Mouse (Mus musculus) liver, postnatal 0 days (tissue): ENCODE measurements around the gene Zpbp2. TPM values are rescaled to one million over a fixed set of nuclear protein-coding genes. Genes with fewer than 3 reads are reported as not detected.

Source experiments
- ATAC-seq: fragments of 200-750 bp; cut with Nextera tagmentation; 2 replicates; pipeline ENCODE4 v1.8.0; 2017; ENCODE audit warnings: mild to moderate bottlenecking, moderate library complexity
- DNase-seq: peaks from one replicate; pipeline ENCODE4 v3.0.0-alpha.2; 2016
- H3K27ac ChIP-seq: fragments of 300-500 bp; sonication (generic); 2 replicates; pipeline ENCODE4 v1.5.1; 2014; ENCODE audit warnings: antibody characterized with exemption, moderate library complexity, mild to moderate bottlenecking, low read depth
- H3K27me3 ChIP-seq: fragments of 300-500 bp; sonication (generic); 2 replicates; pipeline ENCODE4 v1.6.1; 2014; ENCODE audit warnings: low read length, control low read depth, mixed read lengths; ENCODE audit not compliant: insufficient read depth
- H3K36me3 ChIP-seq: fragments of 300-500 bp; sonication (generic); replicated peaks from 2 replicates; pipeline ENCODE4 v1.6.1; 2014; ENCODE audit warnings: mild to moderate bottlenecking, control low read depth, low read length, moderate library complexity, mixed read lengths; ENCODE audit not compliant: insufficient read depth
- H3K4me1 ChIP-seq: fragments of 300-500 bp; sonication (generic); 2 replicates; pipeline ENCODE4 v1.6.1; 2014; ENCODE audit warnings: antibody characterized with exemption, mild to moderate bottlenecking, control low read depth; ENCODE audit not compliant: insufficient read depth
- H3K4me2 ChIP-seq: fragments of 300-500 bp; sonication (generic); 2 replicates; pipeline ENCODE4 v1.6.1; 2014; ENCODE audit warnings: low read depth, mild to moderate bottlenecking, low read length, moderate library complexity, mixed read lengths
- H3K4me3 ChIP-seq: fragments of 300-500 bp; sonication (generic); 2 replicates; pipeline ENCODE4 v1.5.1; 2014; ENCODE audit warnings: low read depth, low read length
- H3K9ac ChIP-seq: fragments of 300-500 bp; sonication (generic); replicated peaks from 2 replicates; pipeline ENCODE4 v1.6.1; 2014; ENCODE audit warnings: mild to moderate bottlenecking, moderate library complexity
- H3K9me3 ChIP-seq: fragments of 300-500 bp; sonication (generic); 2 replicates; pipeline ENCODE4 v1.6.1; 2016; ENCODE audit warnings: mild to moderate bottlenecking, control low read depth, low read length, mixed read lengths
- CTCF ChIP-seq: sonication (generic); IDR thresholded peaks from 2 replicates; pipeline ENCODE4 v1.5.1; 2016; ENCODE audit warnings: antibody characterized with exemption, low read depth
- EP300 ChIP-seq: IDR thresholded peaks from 2 replicates; pipeline ENCODE4 v1.6.1; 2016; ENCODE audit warnings: antibody characterized with exemption, low read depth, mild to moderate bottlenecking
- WGBS: fragments of 180-500 bp; shearing (Covaris S2); extraction: QIAGEN DNeasy Blood & Tissue Kit; methylation state at CpG from one replicate; pipeline ENCODE4 v1.1.7; 2014; ENCODE audit not compliant: insufficient replicate concordance; 5-methylcytosine and 5-hydroxymethylcytosine counted together
- polyA plus RNA-seq: library from polyadenylated mRNA; unstranded; fragments of >200 nt; fragmentation: Nextera tagmentation; extraction: Ambion mirVana; gene quantifications from 2 replicates; pipeline ENCODE4 v1.2.1, GENCODE M21; 2015

Zpbp2 gene
- polyA plus RNA-seq, 1 experiment from 2014 or later = 1.1 TPM

- H3K36me3 ChIP-seq = no peaks in the 10 kb centered on the region
- 53% methylated on average over 10 of the region's 10 CpGs for WGBS
- no peak overlapping the region for H3K4me2 ChIP-seq
- no peaks in the 10 kb centered on the region for H3K4me1 ChIP-seq
- ATAC-seq (no peak), DNase-seq (no peak)
- H3K9me3 ChIP-seq = no peaks in the 10 kb centered on the region
- no peak overlapping the region for H3K9ac ChIP-seq
- no peaks in the 10 kb centered on the region for H3K27me3 ChIP-seq
- no peak overlapping the region for H3K27ac ChIP-seq
- no peak for TF ChIP-seq EP300
- no peak for TF ChIP-seq CTCF
- H3K4me3 ChIP-seq = no peak overlapping the region
These were observed 30.4 kb upstream of the Zpbp2 start for GRCm38 (mm10) chr11:98520468-98520867.

GRCm38 (mm10) chr11:98525140-98525539 lies 25.8 kb upstream of the Zpbp2 start:
- Histone ChIP-seq H3K27me3 (no peaks in the 10 kb centered on the region), H3K27ac (no peak overlapping the region), H3K36me3 (no peaks in the 10 kb centered on the region), H3K9me3 (no peaks in the 10 kb centered on the region), H3K4me3 (no peak overlapping the region), H3K4me2 (no peak overlapping the region), H3K9ac (no peak overlapping the region), H3K4me1 (no peaks in the 10 kb centered on the region)
- WGBS = 31% methylated on average over 4 of the region's 4 CpGs
- TF ChIP-seq EP300 (no peak), CTCF (no peak)
- ATAC-seq = no peak
- no peak for DNase-seq

- ATAC-seq = no peak
- Histone ChIP-seq H3K36me3 (no peaks in the 10 kb centered on the region), H3K4me2 (no peak overlapping the region), H3K9ac (no peak overlapping the region), H3K27ac (no peak overlapping the region), H3K27me3 (no peaks in the 10 kb centered on the region), H3K4me1 (no peaks in the 10 kb centered on the region), H3K4me3 (no peak overlapping the region), H3K9me3 (no peaks in the 10 kb centered on the region)
- WGBS = 72% methylated on average over 10 of the region's 10 CpGs
- DNase-seq = no peak
- TF ChIP-seq CTCF (no peak), EP300 (no peak)
These were observed 24.0 kb upstream of the Zpbp2 start for GRCm38 (mm10) chr11:98526824-98527461.

GRCm38 (mm10) chr11:98537480-98538034 lies 13.3 kb upstream of the Zpbp2 start:
- Histone ChIP-seq H3K4me2 (no peak overlapping the region), H3K27me3 (peaks cover 12% of the 10 kb centered on the region; the same call in 1 of the 2 replicates), H3K27ac (no peak overlapping the region), H3K9ac (no peak overlapping the region), H3K4me3 (no peak overlapping the region), H3K4me1 (no peaks in the 10 kb centered on the region), H3K9me3 (0 out of 2 replicates have a peak, but pooled peaks cover 3% of the 10 kb centered on the region), H3K36me3 (no peaks in the 10 kb centered on the region)
- ATAC-seq = no peak
- TF ChIP-seq CTCF = no peak
- no peak for TF ChIP-seq EP300
- no peak for DNase-seq

GRCm38 (mm10) chr11:98540319-98540718 lies 10.6 kb upstream of the Zpbp2 start:
- no peak overlapping the region for H3K4me3 ChIP-seq
- H3K4me1 ChIP-seq = 0 out of 2 replicates have a peak, but pooled peaks cover under 1% of the 10 kb centered on the region
- TF ChIP-seq EP300 = no peak
- peak; percentile 45; the same call in 1 of the 2 replicates for TF ChIP-seq CTCF
- H3K9ac ChIP-seq = no peak overlapping the region
- no peak overlapping the region for H3K27ac ChIP-seq
- WGBS = 72% methylated on average over 5 of the region's 5 CpGs
- 0 out of 2 replicates have a peak, but pooled peaks cover 3% of the 10 kb centered on the region for H3K9me3 ChIP-seq
- H3K4me2 ChIP-seq = no peak overlapping the region
- H3K27me3 ChIP-seq = peaks cover 25% of the 10 kb centered on the region
- no peaks in the 10 kb centered on the region for H3K36me3 ChIP-seq
- no peak for ATAC-seq
- no peak for DNase-seq

GRCm38 (mm10) chr11:98542553-98542952 lies 8.3 kb upstream of the Zpbp2 start:
- ATAC-seq = no peak
- 0 out of 2 replicates have a peak, but pooled peaks cover 3% of the 10 kb centered on the region for H3K9me3 ChIP-seq
- H3K4me1 ChIP-seq = 0 out of 2 replicates have a peak, but pooled peaks cover 6% of the 10 kb centered on the region
- H3K4me3 ChIP-seq = no peak overlapping the region
- DNase-seq = no peak
- 61% methylated on average over 8 of the region's 8 CpGs for WGBS
- no peaks in the 10 kb centered on the region for H3K36me3 ChIP-seq
- H3K9ac ChIP-seq = no peak overlapping the region
- no peak overlapping the region for H3K27ac ChIP-seq
- H3K4me2 ChIP-seq = no peak overlapping the region
- H3K27me3 ChIP-seq = peaks cover 48% of the 10 kb centered on the region
- TF ChIP-seq EP300 = no peak
- TF ChIP-seq CTCF = no peak
